ENCODE assay signal across 11 mouse cellular contexts in genomic region chr2:153425124-153425844, GRCm38 (mm10).
DNase-seq lines count a peak whose midpoint lies in the region; ATAC-seq and TF ChIP-seq lines count a peak whose summit lies in the region.
"Had no signal": no experiment of that assay in that cellular context is flagged by ENCODE, and none has a peak within 500 bp of the region (broad histone marks: within the 10 kb centered on the region; RNA-seq: fewer than 3 reads in every experiment).

No protein-coding gene starts in this region.

- H3K9me3 ChIP-seq in kidney, postnatal 0 days (replicated peaks; ENCODE audit: low read length) = no peaks in the 10 kb centered on the region
- no peaks in the 10 kb centered on the region for H3K9me3 ChIP-seq in forebrain, embryonic 11.5 days (ENCODE audit: control insufficient read depth, low read length)
- H3K9me3 ChIP-seq in hindbrain, postnatal 0 days (ENCODE audit: low read length) = no peaks in the 10 kb centered on the region
- H3K9me3 ChIP-seq in neural tube, embryonic 13.5 days = no peaks in the 10 kb centered on the region
- H3K9me3 ChIP-seq: embryonic facial prominence, embryonic 15.5 days had no signal

- TF ChIP-seq POLR2A in kidney, adult 2 months (IDR thresholded peaks at IDR 0.05; ENCODE audit: low read depth, low read length) = no peak

- DNase-seq in kidney, postnatal 0 days (ENCODE audit: low spot score) = no peak
- DNase-seq in kidney, adult 2 months = no peak
- DNase-seq in forebrain, embryonic 11.5 days (ENCODE audit: low spot score) = no peak
- no peak for DNase-seq in hindbrain, postnatal 0 days (ENCODE audit: low spot score)
- DNase-seq in layer of hippocampus, postnatal 14 days (ENCODE audit: low spot score in 2 of 2) = no peak
- DNase-seq in frontal cortex, adult 2 months (ENCODE audit: extremely low spot score in 1 of 2, low spot score in 1 of 2) = no peak
- no peak for DNase-seq in embryo, embryonic 9.5 days (ENCODE audit: extremely low spot score)
- DNase-seq: adrenal gland, postnatal 10 days had no signal

- peak overlapping the region; percentile 64 for H3K27ac ChIP-seq in kidney, postnatal 0 days
- no peak overlapping the region for H3K27ac ChIP-seq in kidney, adult 2 months (ENCODE audit: insufficient read depth, low read depth, low read length)
- peak overlapping the region; percentile 89 for H3K27ac ChIP-seq in forebrain, embryonic 11.5 days (ENCODE audit: low read depth, low read length)
- H3K27ac ChIP-seq in hindbrain, postnatal 0 days = peak overlapping the region; percentile 69
- peak overlapping the region; percentile 86 for H3K27ac ChIP-seq in neural tube, embryonic 13.5 days (replicated peaks)
- H3K27ac ChIP-seq: embryonic facial prominence, embryonic 15.5 days; macrophage had no signal

- H3K27me3 ChIP-seq in kidney, postnatal 0 days (ENCODE audit: insufficient read depth, low read length) = no peaks in the 10 kb centered on the region
- no peaks in the 10 kb centered on the region for H3K27me3 ChIP-seq in kidney, adult 2 months (replicated peaks; ENCODE audit: control insufficient read depth, insufficient read depth, low read length)
- H3K27me3 ChIP-seq in forebrain, embryonic 11.5 days (ENCODE audit: control insufficient read depth, insufficient read depth, low read length) = no peaks in the 10 kb centered on the region
- H3K27me3 ChIP-seq in hindbrain, postnatal 0 days (ENCODE audit: insufficient read depth, low read length) = no peaks in the 10 kb centered on the region
- no peaks in the 10 kb centered on the region for H3K27me3 ChIP-seq in neural tube, embryonic 13.5 days
- H3K27me3 ChIP-seq: embryonic facial prominence, embryonic 15.5 days had no signal

- H3K4me3 ChIP-seq in kidney, postnatal 0 days (replicated peaks; ENCODE audit: low read depth, low read length) = no peak overlapping the region
- no peak overlapping the region for H3K4me3 ChIP-seq in kidney, adult 2 months (ENCODE audit: insufficient read depth, low read depth, low read length)
- H3K4me3 ChIP-seq in forebrain, embryonic 11.5 days (ENCODE audit: low read depth, low read length) = no peak overlapping the region
- H3K4me3 ChIP-seq in hindbrain, postnatal 0 days (ENCODE audit: low read length) = no peak overlapping the region
- H3K4me3 ChIP-seq in neural tube, embryonic 13.5 days = no peak overlapping the region
- H3K4me3 ChIP-seq: embryonic facial prominence, embryonic 15.5 days had no signal

- ATAC-seq in kidney, postnatal 0 days (replicated peaks; ENCODE audit: low FRiP score, low read depth) = no peak
- no peak for ATAC-seq in forebrain, embryonic 11.5 days (replicated peaks; ENCODE audit: low FRiP score)
- ATAC-seq in hindbrain, postnatal 0 days = no peak
- ATAC-seq in neural tube, embryonic 13.5 days (ENCODE audit: low read depth) = peak; percentile 6; the same call in 1 of the 2 replicates

- H3K9ac ChIP-seq in kidney, postnatal 0 days (ENCODE audit: low read depth, low read length) = peak overlapping the region; percentile 32; the same call in 1 of the 2 replicates
- H3K9ac ChIP-seq in forebrain, embryonic 11.5 days (ENCODE audit: low read length) = no peak overlapping the region
- H3K9ac ChIP-seq in hindbrain, postnatal 0 days (replicated peaks; ENCODE audit: low read length) = no peak overlapping the region
- H3K9ac ChIP-seq in neural tube, embryonic 13.5 days = no peak overlapping the region
- H3K9ac ChIP-seq: embryonic facial prominence, embryonic 15.5 days had no signal

- TF ChIP-seq CTCF in kidney, postnatal 0 days (IDR thresholded peaks at IDR 0.05; ENCODE audit: low read depth) = no peak
- no peak for TF ChIP-seq CTCF in kidney, adult 2 months (conservative IDR thresholded peaks at IDR 0.05; ENCODE audit: insufficient read depth, insufficient read length, low read depth, low read length)
- TF ChIP-seq CTCF in hindbrain, postnatal 0 days (IDR thresholded peaks at IDR 0.05; ENCODE audit: low read depth) = no peak

- H3K36me3 ChIP-seq in kidney, postnatal 0 days (ENCODE audit: insufficient read depth, low read length) = 0 out of 2 replicates have a peak, but pooled peaks cover 2% of the 10 kb centered on the region
- no peaks in the 10 kb centered on the region for H3K36me3 ChIP-seq in kidney, adult 2 months (ENCODE audit: control insufficient read depth, insufficient read depth, low read length)
- no peaks in the 10 kb centered on the region; the same call in 1 of the 2 replicates for H3K36me3 ChIP-seq in forebrain, embryonic 11.5 days (ENCODE audit: control insufficient read depth, insufficient read depth, low read length)
- peaks cover 5% of the 10 kb centered on the region; the same call in 1 of the 2 replicates for H3K36me3 ChIP-seq in hindbrain, postnatal 0 days (ENCODE audit: insufficient read depth, low read length)
- H3K36me3 ChIP-seq in neural tube, embryonic 13.5 days = peaks cover 60% of the 10 kb centered on the region

- 72% methylated on average over 4 of the region's 4 CpGs for WGBS in kidney, postnatal 0 days
- WGBS in kidney, adult 2 months = 85% methylated on average over 4 of the region's 4 CpGs
- WGBS in forebrain, embryonic 11.5 days = 92% methylated on average over 4 of the region's 4 CpGs
- WGBS in hindbrain, postnatal 0 days = 85% methylated on average over 4 of the region's 4 CpGs
- WGBS in neural tube, embryonic 13.5 days = 69% methylated on average over 4 of the region's 4 CpGs

- H3K4me1 ChIP-seq in kidney, postnatal 0 days (replicated peaks; ENCODE audit: insufficient read depth, low read length) = peaks cover 18% of the 10 kb centered on the region; the same call in 1 of the 2 replicates
- 0 out of 2 replicates have a peak, but pooled peaks cover 8% of the 10 kb centered on the region for H3K4me1 ChIP-seq in kidney, adult 2 months (ENCODE audit: control insufficient read depth, insufficient read depth, low read length)
- H3K4me1 ChIP-seq in forebrain, embryonic 11.5 days (replicated peaks; ENCODE audit: control insufficient read depth, insufficient read depth, low read length) = peaks cover 24% of the 10 kb centered on the region
- peaks cover 18% of the 10 kb centered on the region for H3K4me1 ChIP-seq in hindbrain, postnatal 0 days (ENCODE audit: insufficient read depth, low read length)
- H3K4me1 ChIP-seq in neural tube, embryonic 13.5 days (replicated peaks) = peaks cover 74% of the 10 kb centered on the region

- H3K4me2 ChIP-seq in kidney, postnatal 0 days (ENCODE audit: low read length) = no peak overlapping the region
- no peak overlapping the region for H3K4me2 ChIP-seq in forebrain, embryonic 11.5 days (ENCODE audit: low read depth, low read length, severe bottlenecking)
- no peak overlapping the region for H3K4me2 ChIP-seq in hindbrain, postnatal 0 days (ENCODE audit: low read depth, low read length)
- no peak overlapping the region for H3K4me2 ChIP-seq in neural tube, embryonic 13.5 days
- H3K4me2 ChIP-seq: embryonic facial prominence, embryonic 15.5 days had no signal
